Mouse (Mus musculus) erythroblast, adult 5-6 weeks (primary cell): Measurements from ENCODE around the gene Zfp14. TPM values are rescaled to one million over a fixed set of nuclear protein-coding genes. Genes with fewer than 3 reads are reported as not detected.

ENCODE experiments used
- ATAC-seq: replicated peaks from 2 replicates; pipeline ENCODE4 v1.8.0; 2016; ENCODE audit warnings: moderate number of reproducible peaks, mild to moderate bottlenecking, moderate TSS enrichment, inconsistent platforms; ENCODE audit not compliant: poor library complexity, low FRiP score, severe bottlenecking
- total RNA-seq, 2 experiments: library from RNA; stranded (forward) in 1 of 2; stranded (reverse) in 1 of 2; fragments of 150-400 nt in 1 of 2; fragments of 200-764, 138-1000 nt in 1 of 2; gene quantifications; 2 replicates each; pipeline versions ENCODE4 v1.2.3 to v1.2.4; 2015 to 2017; ENCODE audit warnings: low replicate concordance in 2 of 2

The Zfp14 gene
- total RNA-seq (2015; ENCODE audit: low replicate concordance) (not detected in 2 replicates), total RNA-seq (2017; ENCODE audit: low replicate concordance) (1.7 TPM in 1 of 2 replicates, not detected in the other)

- peak; percentile 100 for ATAC-seq
Observed at GRCm38 (mm10) chr7:30050882-30051548, at the start of gene Zfp14. TSS of gene Zfp14 (minus strand) at chr7:30051380.

GRCm38 (mm10) chr7:30099297-30099696 lies 48.1 kb upstream of the Zfp14 start:
- no peak for ATAC-seq

- ATAC-seq, result no peak
Observed at GRCm38 (mm10) chr7:30095551-30096125, 44.5 kb upstream of the Zfp14 start.

- ATAC-seq, result peak; percentile 74
Observed at GRCm38 (mm10) chr7:30094646-30095429, 43.7 kb upstream of the Zfp14 start, which contains the start of gene Zfp260. TSS of gene Zfp260 (plus strand) at chr7:30094777.

GRCm38 (mm10) chr7:30093918-30094415 lies 42.8 kb upstream of the Zfp14 start:
- ATAC-seq, result no peak

GRCm38 (mm10) chr7:30092666-30093065 lies 41.5 kb upstream of the Zfp14 start:
- ATAC-seq, result no peak

- ATAC-seq, result no peak; the same call in 1 of the 2 replicates
Observed at GRCm38 (mm10) chr7:30090970-30091585, 39.9 kb upstream of the Zfp14 start.

- peak; percentile 90 for ATAC-seq
Observed at GRCm38 (mm10) chr7:30090092-30090969, 39.2 kb upstream of the Zfp14 start, which contains the start of the genes Gm26920 and Zfp566. TSS of gene Gm26920 (minus strand) at chr7:30090410. TSS of gene Zfp566 (minus strand) at chr7:30090527.

- no peak for ATAC-seq
Observed at GRCm38 (mm10) chr7:30089405-30089804, 38.2 kb upstream of the Zfp14 start.

GRCm38 (mm10) chr7:30086524-30086923 lies 35.3 kb upstream of the Zfp14 start:
- no peak for ATAC-seq

- ATAC-seq, result peak; percentile 95
Observed at GRCm38 (mm10) chr7:30072146-30073028, 21.2 kb upstream of the Zfp14 start, which contains the start of gene Zfp82. TSS of gene Zfp82 (minus strand) at chr7:30072900.

- 0 out of 2 replicates have a peak, but pooled peaks have one; percentile 26 for ATAC-seq
Observed at GRCm38 (mm10) chr7:30064622-30065021, 13.4 kb upstream of the Zfp14 start.

GRCm38 (mm10) chr7:30062478-30062877 lies 11.3 kb upstream of the Zfp14 start:
- no peak for ATAC-seq

- ATAC-seq, result no peak
Observed at GRCm38 (mm10) chr7:30060341-30060740, 9.2 kb upstream of the Zfp14 start.

GRCm38 (mm10) chr7:30053591-30053990 lies 2.4 kb upstream of the Zfp14 start:
- ATAC-seq, result no peak

GRCm38 (mm10) chr7:30048126-30048525 lies 3.1 kb downstream of the Zfp14 start:
- ATAC-seq, result no peak

- ATAC-seq, result no peak
Observed at GRCm38 (mm10) chr7:30044354-30044753, 6.8 kb downstream of the Zfp14 start.

- no peak for ATAC-seq
Observed at GRCm38 (mm10) chr7:30034331-30034730, 16.8 kb downstream of the Zfp14 start.
